Comparison of ENCODE assay signal across 22 mouse cellular contexts in genomic region chr17:66438137-66438536, GRCm38 (mm10). TPM values are rescaled to one million over a fixed set of nuclear protein-coding genes. Genes with fewer than 3 reads are reported as not detected.
DNase-seq lines count a peak whose midpoint lies in the region; ATAC-seq and TF ChIP-seq lines count a peak whose summit lies in the region.
"Had no signal": no experiment of that assay in that cellular context is flagged by ENCODE, and none has a peak within 500 bp of the region (broad histone marks: within the 10 kb centered on the region; RNA-seq: fewer than 3 reads in every experiment).

No protein-coding gene starts in this region.

- no peaks in the 10 kb centered on the region for H3K27me3 ChIP-seq in midbrain, embryonic 12.5 days
- H3K27me3 ChIP-seq in midbrain, postnatal 0 days (ENCODE audit: insufficient read depth, low read length): no peaks in the 10 kb centered on the region
- no peaks in the 10 kb centered on the region for H3K27me3 ChIP-seq in embryonic facial prominence, embryonic 10.5 days (replicated peaks; ENCODE audit: low read depth, poor library complexity, severe bottlenecking)
- H3K27me3 ChIP-seq: heart, embryonic 15.5 days; hindbrain, embryonic 15.5 days; kidney, embryonic 15.5 days; lung, embryonic 15.5 days had no signal

- peak; percentile 29 for ATAC-seq in frontal cortex, adult (ENCODE audit: low TSS enrichment)
- no peak for ATAC-seq in midbrain, embryonic 12.5 days (ENCODE audit: low FRiP score, low read depth)
- ATAC-seq in midbrain, postnatal 0 days (ENCODE audit: low FRiP score): no peak
- ATAC-seq: CD4-positive, CD25-positive, alpha-beta regulatory T cell, adult 4 months; intestine, postnatal 0 days had no signal

- H3K9me3 ChIP-seq in midbrain, embryonic 12.5 days: no peaks in the 10 kb centered on the region
- no peaks in the 10 kb centered on the region for H3K9me3 ChIP-seq in midbrain, postnatal 0 days (ENCODE audit: low read length)
- H3K9me3 ChIP-seq in embryonic facial prominence, embryonic 10.5 days: no peaks in the 10 kb centered on the region
- H3K9me3 ChIP-seq: heart, embryonic 15.5 days; hindbrain, embryonic 15.5 days; kidney, embryonic 15.5 days; lung, embryonic 15.5 days had no signal

- peaks cover 72% of the 10 kb centered on the region for H3K4me1 ChIP-seq in midbrain, embryonic 12.5 days
- H3K4me1 ChIP-seq in midbrain, postnatal 0 days (ENCODE audit: insufficient read depth, low read length): peaks cover under 1% of the 10 kb centered on the region; the same call in 1 of the 2 replicates
- H3K4me1 ChIP-seq in embryonic facial prominence, embryonic 10.5 days: peaks cover 33% of the 10 kb centered on the region
- H3K4me1 ChIP-seq: heart, embryonic 15.5 days; lung, embryonic 15.5 days had no signal

- no peak overlapping the region for H3K9ac ChIP-seq in midbrain, embryonic 12.5 days (replicated peaks)
- H3K9ac ChIP-seq in midbrain, postnatal 0 days (replicated peaks; ENCODE audit: low read length, poor library complexity, severe bottlenecking): no peak overlapping the region
- H3K9ac ChIP-seq: heart, embryonic 15.5 days; hindbrain, embryonic 15.5 days; kidney, embryonic 15.5 days; liver, embryonic 14.5 days; lung, embryonic 15.5 days had no signal

- peaks cover 40% of the 10 kb centered on the region for H3K36me3 ChIP-seq in midbrain, embryonic 12.5 days
- peaks cover 11% of the 10 kb centered on the region; the same call in 1 of the 2 replicates for H3K36me3 ChIP-seq in midbrain, postnatal 0 days (ENCODE audit: insufficient read depth, low read length)
- H3K36me3 ChIP-seq in embryonic facial prominence, embryonic 10.5 days (replicated peaks): peaks cover 41% of the 10 kb centered on the region
- H3K36me3 ChIP-seq: heart, embryonic 15.5 days had no signal

- H3K4me3 ChIP-seq in midbrain, embryonic 12.5 days: no peak overlapping the region
- no peak overlapping the region for H3K4me3 ChIP-seq in midbrain, postnatal 0 days (ENCODE audit: low read depth, low read length)
- H3K4me3 ChIP-seq in embryonic facial prominence, embryonic 10.5 days: no peak overlapping the region
- H3K4me3 ChIP-seq: erythroblast, embryonic 14.5 days; heart, embryonic 15.5 days; hindbrain, embryonic 15.5 days; kidney, embryonic 15.5 days; lung, embryonic 15.5 days had no signal

- intact Hi-C loops in heart, postnatal 14 days (cut with DNase I): no loop called here

- TF ChIP-seq CTCF in midbrain, postnatal 0 days (IDR thresholded peaks at IDR 0.05): no peak

- H3K27ac ChIP-seq in midbrain, embryonic 12.5 days (replicated peaks): 0 out of 2 replicates have a peak overlapping the region, but pooled peaks have one; percentile 42
- H3K27ac ChIP-seq in midbrain, postnatal 0 days (ENCODE audit: low read depth, low read length): no peak overlapping the region
- peak overlapping the region; percentile 5; the same call in 1 of the 2 replicates for H3K27ac ChIP-seq in embryonic facial prominence, embryonic 10.5 days (replicated peaks)
- H3K27ac ChIP-seq: heart, embryonic 15.5 days; hindbrain, embryonic 15.5 days; kidney, embryonic 15.5 days; liver, embryonic 14.5 days; lung, embryonic 15.5 days; macrophage; stomach, postnatal 0 days had no signal

- 71% methylated on average over 12 of the region's 12 CpGs for WGBS in midbrain, embryonic 12.5 days
- 70% methylated on average over 12 of the region's 12 CpGs for WGBS in midbrain, postnatal 0 days
- 89% methylated on average over 12 of the region's 12 CpGs for WGBS in embryonic facial prominence, embryonic 10.5 days

- peak; percentile 49 for DNase-seq in cerebellum, adult 11 months
- no peak for DNase-seq in cerebellum, postnatal 4 days (ENCODE audit: low spot score in 2 of 2)
- DNase-seq in frontal cortex, postnatal 10 days (ENCODE audit: low spot score in 2 of 2): no peak
- no peak for DNase-seq in midbrain, postnatal 0 days (ENCODE audit: low spot score)
- DNase-seq in embryonic facial prominence, embryonic 10.5 days (ENCODE audit: low spot score): no peak
- DNase-seq in heart, postnatal 14 days: no peak
- DNase-seq: adrenal gland, postnatal 14 days; gastrocnemius, postnatal 25 days; retina, postnatal 1 day had no signal

- no peak overlapping the region for H3K4me2 ChIP-seq in midbrain, embryonic 12.5 days (replicated peaks)
- H3K4me2 ChIP-seq in midbrain, postnatal 0 days (ENCODE audit: low read depth, low read length, poor library complexity, severe bottlenecking): no peak overlapping the region
- H3K4me2 ChIP-seq: heart, embryonic 15.5 days; hindbrain, embryonic 15.5 days; kidney, embryonic 15.5 days; lung, embryonic 15.5 days had no signal

RNA-seq across cellular contexts. Expression of gene Mtcl1, which starts 11.4 kb away (rescaled TPM):
- polyA plus RNA-seq in midbrain, embryonic 12.5 days (2016; fragmentation: Nextera tagmentation; extraction: Ambion mirVana): 72.5 and 91.2 TPM in 2 replicates
- 15.7 and 25.2 TPM in 2 replicates for total RNA-seq in midbrain, postnatal 0 days (2014; rRNA removed)
- 9.5 and 10.8 TPM in 2 replicates for polyA plus RNA-seq in midbrain, postnatal 0 days (2015; fragmentation: Nextera tagmentation; extraction: Ambion mirVana)
- 13.2 and 22.3 TPM in 2 replicates for polyA plus RNA-seq in embryonic facial prominence, embryonic 10.5 days (2016; fragmentation: Nextera tagmentation; extraction: Ambion mirVana)
- 1 to 10 TPM; 4.4 to 4.6 TPM for total RNA-seq in heart, postnatal 14 days (2021)
- total RNA-seq: MEL had no signal
- polyA plus RNA-seq: erythroblast, embryonic 14.5 days; macrophage had no signal
